Mouse (Mus musculus): ENCODE measurements around the gene Olfr1371. TPM values are rescaled to one million over a fixed set of nuclear protein-coding genes. Genes with fewer than 3 reads are reported as not detected.
"Not testable (repeated sequence)": the region's sequence is repeated elsewhere in the genome, so short reads cannot be mapped to it uniquely, and the experiment has no call there.

Olfr1371 gene
- total RNA-seq, 2 experiments from 2014 or later = not detected

GRCm38 (mm10) chr11:52225986-52226599 is 12.3 kb upstream of the Olfr1371 start:
- no peak for DNase-seq (ENCODE audit: low spot score in 2 of 2)

- no peak for DNase-seq (ENCODE audit: low spot score in 2 of 2)
Observed at GRCm38 (mm10) chr11:52223968-52224682, 10.3 kb upstream of the Olfr1371 start.

- DNase-seq (ENCODE audit: low spot score in 2 of 2) = no peak
Observed at GRCm38 (mm10) chr11:52222891-52223290, 9.1 kb upstream of the Olfr1371 start.

GRCm38 (mm10) chr11:52221921-52222320 is 8.1 kb upstream of the Olfr1371 start:
- DNase-seq (ENCODE audit: low spot score in 2 of 2) = not testable (repeated sequence)

GRCm38 (mm10) chr11:52220282-52220681 is 6.5 kb upstream of the Olfr1371 start:
- DNase-seq (ENCODE audit: low spot score in 2 of 2) = peak; percentile 27 to 39

- DNase-seq (ENCODE audit: low spot score in 2 of 2) = not testable (repeated sequence)
Observed at GRCm38 (mm10) chr11:52196496-52197023, 17.2 kb downstream of the Olfr1371 start.

DNA sequence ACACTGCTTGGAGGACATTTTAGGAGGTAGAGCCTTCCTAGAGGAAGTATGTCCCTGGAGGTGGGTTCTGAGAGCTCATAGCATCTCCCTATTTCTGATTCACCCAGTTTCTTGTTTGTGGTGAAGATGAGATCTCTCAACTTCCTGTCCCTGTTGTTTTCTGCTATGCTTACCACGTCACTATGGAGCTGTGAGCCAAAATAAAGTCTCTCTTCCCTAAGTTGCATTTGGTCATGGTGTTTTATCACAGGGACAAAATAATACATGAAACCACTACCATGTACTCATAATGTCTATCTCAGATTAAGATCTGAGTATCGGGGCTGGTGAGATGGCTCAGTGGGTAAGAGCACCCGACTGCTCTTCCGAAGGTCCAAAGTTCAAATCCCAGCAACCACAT is 33.1 kb downstream of the Olfr1371 start:
- DNase-seq (ENCODE audit: low spot score in 2 of 2) = not testable (repeated sequence)

DNA sequence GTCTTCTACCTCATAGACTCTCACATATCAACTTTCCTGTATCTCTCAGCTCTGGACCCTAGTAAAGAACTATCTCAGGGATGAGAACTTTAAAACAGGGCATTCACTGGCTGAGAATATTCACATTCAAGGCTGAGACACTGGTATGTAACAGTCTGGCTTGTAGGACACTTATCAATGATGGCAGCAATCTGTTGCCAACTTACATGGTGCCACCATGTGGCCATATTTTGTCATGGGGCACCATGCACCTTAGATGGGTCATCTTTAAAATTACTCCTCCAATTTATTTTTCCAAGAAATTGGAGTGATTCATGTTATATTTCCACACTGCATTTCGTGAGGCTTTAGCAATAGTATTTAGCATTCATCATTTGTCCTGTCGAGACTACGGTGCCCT is 33.9 kb downstream of the Olfr1371 start:
- not testable (repeated sequence) for DNase-seq (ENCODE audit: low spot score in 2 of 2)

DNA sequence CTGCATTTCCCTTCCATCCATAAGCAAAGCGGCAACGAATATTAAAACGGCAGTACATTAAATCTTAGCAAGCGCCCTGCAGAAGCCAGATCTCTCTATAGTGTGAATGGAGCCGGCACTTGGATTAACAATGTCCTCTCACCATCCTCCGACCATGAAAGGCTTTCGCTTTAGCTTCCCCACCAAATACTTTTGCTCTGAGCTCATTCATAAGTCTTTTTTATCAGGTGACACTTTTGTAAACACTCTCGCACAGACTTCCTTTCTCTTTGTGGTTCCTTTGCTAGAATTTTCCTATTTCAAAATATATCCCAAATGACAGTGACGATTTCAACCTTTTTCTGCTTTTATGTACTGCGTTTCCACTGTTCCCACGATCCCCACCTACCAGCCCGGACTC is 45.3 kb downstream of the Olfr1371 start:
- DNase-seq (ENCODE audit: low spot score in 2 of 2) = no peak

DNA sequence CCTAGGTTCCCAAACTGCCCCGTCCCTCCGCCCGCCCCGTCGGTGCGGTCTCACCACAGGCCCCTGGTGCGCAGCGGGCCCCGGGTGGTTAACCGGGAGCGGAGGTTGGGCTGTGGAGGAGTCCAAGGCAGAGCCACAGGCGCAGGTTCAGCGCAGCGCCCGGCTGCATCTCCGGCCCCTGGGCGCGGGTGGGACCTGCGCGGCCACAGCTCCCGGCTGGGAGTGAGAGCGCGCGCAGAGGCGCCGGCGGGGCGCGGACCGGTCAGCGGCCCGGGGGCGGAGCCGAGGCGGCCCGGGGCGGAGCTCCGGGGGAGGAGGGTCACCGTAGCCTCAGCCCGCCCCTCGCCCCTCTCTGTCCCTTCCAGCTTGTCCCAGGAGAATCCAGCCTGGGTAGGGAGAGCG is 45.9 kb downstream of the Olfr1371 start:
- DNase-seq (ENCODE audit: low spot score in 2 of 2) = not testable (repeated sequence)

DNA sequence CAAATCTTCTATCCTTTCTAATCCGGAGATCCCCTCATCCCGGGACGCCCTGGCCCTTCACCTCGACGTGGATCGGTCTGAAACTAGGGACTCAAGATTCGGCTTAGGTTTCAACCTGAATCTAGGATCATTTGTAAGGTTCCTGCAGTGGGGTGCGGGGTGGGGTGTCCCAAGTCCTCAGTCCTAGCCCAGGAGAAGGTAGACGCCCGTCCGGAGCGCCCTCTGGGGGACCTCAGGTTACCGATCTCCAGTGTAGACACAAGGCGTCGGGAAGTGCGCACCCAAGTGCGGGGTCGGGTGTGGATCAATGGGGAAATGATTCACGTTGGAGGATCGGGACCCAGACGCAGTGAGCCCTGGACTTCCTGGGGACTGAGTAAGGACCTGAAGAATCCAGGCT is 46.7 kb downstream of the Olfr1371 start:
- no peak for DNase-seq (ENCODE audit: low spot score in 2 of 2)

- DNase-seq (ENCODE audit: low spot score in 2 of 2) = no peak
Observed at GRCm38 (mm10) chr11:52163926-52164325, 49.9 kb downstream of the Olfr1371 start.

Other genes with a start within 250 kb of the Olfr1371 start
- 10 to 100 TPM; 33.1 to 34.3 TPM for gene Cdkn2aipnl, start 246.3 kb downstream of the Olfr1371 start, total RNA-seq (2021)
- gene Ube2b, start 213.2 kb downstream of the Olfr1371 start, total RNA-seq (2021) = 100 to 1,000 TPM; 131 to 142 TPM
- 1 to 10 TPM; 7.9 to 8.0 TPM for gene Cdkl3, start 209.8 kb downstream of the Olfr1371 start, total RNA-seq (2021)
- gene Ppp2ca, start 115.3 kb downstream of the Olfr1371 start, total RNA-seq (2021) = 10 to 100 TPM; 80.0 to 83.4 TPM
- gene Olfr1373, start 68.5 kb downstream of the Olfr1371 start, total RNA-seq (2021) = not detected
- 100 to 1,000 TPM; 362 to 376 TPM for gene Skp1a, start 18.0 kb upstream of the Olfr1371 start, total RNA-seq (2021)
- 10 to 100 TPM; 66.8 to 71.8 TPM for gene Tcf7, start 69.0 kb upstream of the Olfr1371 start, total RNA-seq (2021)
- gene Vdac1, start 146.9 kb upstream of the Olfr1371 start, total RNA-seq (2021) = 100 to 1,000 TPM; 323 to 340 TPM
- gene 9530068E07Rik, start 182.4 kb upstream of the Olfr1371 start, total RNA-seq (2021) = 100 to 1,000 TPM; 181 to 192 TPM

Data from adrenal gland, postnatal 4 days (tissue).